Mouse (Mus musculus) frontal cortex, adult 2 months (tissue): ENCODE data around the gene Vmn1r185. TPM values are rescaled to one million over a fixed set of nuclear protein-coding genes. Genes with fewer than 3 reads are reported as not detected.
"Not testable (repeated sequence)": the region's sequence is repeated elsewhere in the genome, so short reads cannot be mapped to it uniquely, and the experiment has no call there.

Experiments used
- DNase-seq, 2 experiments: peaks; one replicate each; pipeline ENCODE4 v3.0.0; 2022; ENCODE audit warnings: low spot score in 1 of 2; ENCODE audit errors: extremely low spot score in 1 of 2
- polyA plus RNA-seq: library from polyadenylated mRNA; depleted of rRNA; stranded (reverse); fragments of >200 nt; gene quantifications from 2 replicates; pipeline ENCODE4 v1.2.3, GENCODE M21; 2012; rRNA removed

Vmn1r185 gene
- not detected in 2 replicates for polyA plus RNA-seq

- not testable (repeated sequence) for DNase-seq
Measured at GRCm38 (mm10) chr7:26618364-26618763, at the start of gene Vmn1r185. Gene Vmn1r185, minus strand, starts transcription at chr7:26618464.

- DNase-seq = not testable (repeated sequence)
Measured at GRCm38 (mm10) chr7:26667466-26667865, 49.2 kb upstream of the Vmn1r185 start.

GRCm38 (mm10) chr7:26666011-26666410 lies 47.7 kb upstream of the Vmn1r185 start:
- DNase-seq = no peak

- DNase-seq = no peak
Measured at GRCm38 (mm10) chr7:26589774-26590173, 28.5 kb downstream of the Vmn1r185 start.

- no peak for DNase-seq
Measured at GRCm38 (mm10) chr7:26589077-26589476, 29.2 kb downstream of the Vmn1r185 start.

Other genes with a start within 250 kb of the Vmn1r185 start
- not detected in 2 replicates for gene Nlrp9c, start 214.8 kb downstream of the Vmn1r185 start, polyA plus RNA-seq
- not detected in 2 replicates for gene Nlrp4a, start 183.4 kb downstream of the Vmn1r185 start, polyA plus RNA-seq
- not detected in 2 replicates for gene Nlrp9a, start 83.4 kb downstream of the Vmn1r185 start, polyA plus RNA-seq
- 0.04 TPM in 1 of 2 replicates, not detected in the other for gene Cyp2b23, start 68.0 kb upstream of the Vmn1r185 start, polyA plus RNA-seq
- not detected in 2 replicates for gene Cyp2b19, start 138.7 kb upstream of the Vmn1r185 start, polyA plus RNA-seq
- 0.20 and 5.4 TPM in 2 replicates for gene Cyp2g1, start 190.4 kb upstream of the Vmn1r185 start, polyA plus RNA-seq
- gene Cyp2a5, start 216.8 kb upstream of the Vmn1r185 start, polyA plus RNA-seq = 1.2 and 10.3 TPM in 2 replicates